Mouse (Mus musculus) T-helper 2 cell (primary cell): Measurements from ENCODE around the gene Dhx37.
"Not testable (repeated sequence)": the region's sequence is repeated elsewhere in the genome, so short reads cannot be mapped to it uniquely, and the experiment has no call there.

Source experiments
- in situ Hi-C: fragments of 300-600 bp; cut with MboI, MseI; formaldehyde crosslinking; loops from one replicate; pipeline ENCODE4 v1.15.1; 2025; ENCODE audit warnings: high pct_unique_total_duplicates

The Dhx37 gene

DNA sequence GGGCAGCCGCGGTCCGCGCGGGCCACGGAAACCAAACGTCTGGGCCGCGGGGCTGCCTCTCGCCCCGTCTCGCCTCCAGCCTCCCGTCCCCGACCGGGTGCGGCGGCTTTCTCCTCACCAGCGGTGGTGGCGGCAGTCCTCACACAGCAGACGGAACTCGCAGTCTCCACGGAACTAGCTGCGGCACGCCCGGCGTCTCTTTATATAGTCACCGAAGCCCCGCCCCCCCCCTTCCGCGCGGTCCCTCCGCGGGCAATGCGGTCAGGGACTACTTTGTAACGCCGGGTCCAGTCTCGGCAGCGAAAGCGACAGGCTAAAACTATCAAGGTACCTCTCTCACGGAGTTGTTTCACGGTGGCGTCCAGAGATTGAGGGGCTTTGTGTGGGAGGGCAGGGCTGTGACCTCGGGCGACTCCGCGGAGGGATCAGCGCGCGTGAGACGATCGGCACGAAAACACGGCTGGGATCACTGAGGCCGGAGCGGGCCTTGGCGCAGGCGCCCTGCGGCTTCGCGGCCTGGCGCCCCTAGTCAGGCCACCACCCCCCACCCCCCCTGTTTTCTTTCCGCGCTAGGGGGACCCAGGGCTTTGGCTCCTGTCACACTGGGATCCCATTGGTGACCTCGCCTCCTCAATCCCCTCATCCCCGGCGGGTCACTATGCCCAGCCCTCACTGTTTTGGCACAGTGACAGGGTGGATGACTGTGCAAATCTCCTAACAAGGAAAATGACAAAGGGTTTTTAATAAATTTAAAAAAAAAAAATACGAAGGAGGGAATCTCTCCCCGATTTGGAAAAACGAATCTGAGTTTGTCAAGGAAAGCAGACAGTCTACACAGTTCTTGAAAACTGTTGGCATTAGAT lies 44.1 kb downstream of the Dhx37 start, which contains the start of gene Ubc:
TSS of gene Ubc (minus strand) at position 624 of the 863 bp plus-strand sequence.
- in situ Hi-C loops, result no loop called here

DNA sequence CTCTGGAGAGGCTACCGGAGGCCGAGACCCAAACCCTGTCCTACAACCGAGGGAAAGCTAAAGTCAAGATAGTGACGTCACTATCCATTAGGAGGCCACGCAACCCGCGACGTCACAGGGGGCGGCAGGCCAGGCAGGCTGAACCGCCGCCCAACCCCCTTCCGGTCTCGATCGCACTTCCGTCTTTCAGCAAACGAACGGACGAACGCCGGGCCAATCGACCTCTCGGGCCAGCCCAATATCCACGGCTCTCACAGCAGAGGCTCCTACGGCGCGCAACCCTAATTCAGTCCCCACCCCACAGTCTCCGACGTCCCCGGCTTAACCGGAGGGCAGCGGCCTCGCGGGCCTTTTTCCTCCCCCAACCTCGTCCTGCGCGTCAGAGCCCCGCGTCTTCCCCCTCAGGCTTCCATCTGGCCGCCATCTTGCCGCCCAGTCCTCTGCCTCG lies 44.8 kb downstream of the Dhx37 start, which contains the start of gene Gm10382:
TSS of gene Gm10382 (plus strand) at position 192 of the 448 bp plus-strand sequence.
- in situ Hi-C loops, result no loop called here

DNA sequence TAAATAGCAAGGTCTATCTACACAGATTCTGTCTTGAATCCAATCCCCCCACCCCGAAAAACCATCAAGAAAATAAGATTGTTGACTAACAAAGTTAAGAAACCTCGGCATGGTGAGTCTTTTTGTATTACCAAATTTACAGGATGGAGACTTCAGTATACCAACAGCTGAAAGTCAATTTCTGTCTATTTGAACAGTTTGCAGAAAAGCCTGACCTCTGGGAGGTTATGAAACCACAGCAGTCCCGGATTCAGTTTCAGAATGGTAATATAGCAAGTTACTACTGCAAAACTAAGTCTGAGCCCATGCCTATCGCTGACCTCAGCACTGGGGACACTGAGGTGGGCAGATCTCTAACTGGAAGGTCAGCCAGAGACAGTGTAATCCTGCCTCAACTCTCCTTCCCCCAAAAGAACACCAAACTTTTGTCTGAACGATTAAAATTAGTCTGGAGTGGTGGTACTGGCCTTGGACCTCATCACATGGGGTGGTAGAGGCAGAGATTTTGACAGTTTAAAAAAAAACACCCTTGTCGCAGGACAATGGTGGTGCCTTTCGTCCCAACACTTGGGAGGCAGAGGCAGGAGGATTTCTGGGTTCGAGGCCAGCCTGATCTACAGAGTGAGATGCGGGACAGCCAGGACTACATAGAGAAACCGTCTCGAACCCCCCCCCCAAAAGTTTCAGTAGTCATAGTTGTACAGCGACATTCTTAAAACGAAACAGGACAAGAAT lies 45.4 kb downstream of the Dhx37 start:
- in situ Hi-C loops, result no loop called here

DNA sequence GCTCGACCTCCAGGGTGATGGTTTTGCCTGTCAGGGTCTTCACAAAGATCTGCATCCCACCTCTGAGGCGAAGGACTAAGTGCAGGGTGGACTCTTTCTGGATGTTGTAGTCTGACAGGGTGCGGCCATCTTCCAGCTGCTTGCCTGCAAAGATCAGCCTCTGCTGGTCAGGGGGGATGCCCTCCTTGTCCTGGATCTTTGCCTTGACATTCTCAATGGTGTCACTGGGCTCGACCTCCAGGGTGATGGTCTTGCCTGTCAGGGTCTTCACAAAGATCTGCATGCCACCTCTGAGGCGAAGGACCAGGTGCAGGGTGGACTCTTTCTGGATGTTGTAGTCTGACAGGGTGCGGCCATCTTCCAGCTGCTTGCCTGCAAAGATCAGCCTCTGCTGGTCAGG lies 46.6 kb downstream of the Dhx37 start:
- in situ Hi-C loops, result not testable (repeated sequence)

- in situ Hi-C loops, result no loop called here
These were observed 48.5 kb downstream of the Dhx37 start for GRCm38 (mm10) chr5:125385215-125385940.

DNA sequence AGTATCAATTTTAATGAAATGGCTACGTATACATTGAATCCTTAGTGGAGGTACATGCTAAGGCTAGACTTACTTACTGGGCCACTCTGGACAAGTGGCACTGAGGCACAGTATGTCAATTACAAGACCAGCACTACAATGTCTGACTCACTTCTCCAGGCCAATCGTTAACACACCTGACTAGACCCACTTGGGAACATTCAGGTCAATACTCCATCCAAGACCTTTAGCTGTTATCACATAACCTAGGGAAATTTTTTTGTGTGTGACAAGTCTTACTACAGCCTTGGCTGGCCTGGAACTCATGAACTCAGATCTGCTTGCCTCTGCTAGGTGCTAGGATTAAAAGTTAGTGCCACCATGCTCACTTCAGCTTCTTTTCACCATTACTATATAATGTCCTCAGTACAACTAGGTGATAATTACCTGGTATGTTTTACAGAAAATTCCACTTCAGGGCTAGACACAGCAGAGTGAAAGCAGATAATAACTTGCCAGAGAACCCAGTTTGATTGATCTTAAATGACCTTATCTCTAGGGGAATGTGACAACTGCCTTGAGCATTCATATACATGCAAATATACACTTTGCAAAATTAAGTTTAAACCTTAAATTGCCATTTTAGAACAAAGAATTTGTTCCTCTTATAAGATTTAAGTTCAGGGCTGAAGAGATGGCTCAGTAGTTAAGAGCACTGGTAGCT lies 49.3 kb downstream of the Dhx37 start:
- in situ Hi-C loops, result no loop called here

DNA sequence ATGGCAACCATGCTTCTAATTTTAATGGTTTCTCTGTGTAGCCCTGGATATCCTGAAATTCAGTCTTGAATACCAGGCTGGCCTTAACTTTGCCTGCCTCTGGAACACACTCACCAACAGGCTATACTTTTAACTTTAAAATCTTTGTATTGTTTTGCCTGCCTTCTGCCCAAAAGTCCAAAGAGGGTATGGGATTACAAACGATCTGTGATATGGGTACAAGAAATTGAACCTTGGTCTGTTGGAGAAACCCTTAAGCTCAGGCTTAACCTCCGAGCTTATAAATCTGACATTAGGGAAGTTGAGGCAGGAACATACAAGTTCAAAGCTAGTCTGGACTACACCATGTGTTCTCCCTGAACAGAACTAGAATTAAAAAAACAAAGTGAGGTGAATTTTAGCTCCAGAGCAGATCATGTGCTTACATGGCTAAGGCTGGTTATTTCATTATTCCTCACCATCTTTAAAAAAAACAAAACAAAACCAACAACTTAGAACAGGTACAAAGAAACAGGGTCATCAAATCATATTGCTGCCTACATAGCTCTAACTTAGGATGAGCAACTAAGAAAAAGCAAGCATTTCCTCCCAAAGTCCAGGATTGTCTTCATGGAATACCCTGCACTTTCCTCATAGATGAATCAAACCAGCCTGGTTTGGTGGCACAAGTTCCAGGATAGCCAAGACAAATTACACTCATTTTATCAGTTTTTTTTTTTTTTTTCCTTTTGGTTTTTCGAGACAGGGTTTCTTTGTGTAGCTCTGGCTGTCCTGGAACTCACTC lies 50.1 kb downstream of the Dhx37 start:
- in situ Hi-C loops, result no loop called here

DNA sequence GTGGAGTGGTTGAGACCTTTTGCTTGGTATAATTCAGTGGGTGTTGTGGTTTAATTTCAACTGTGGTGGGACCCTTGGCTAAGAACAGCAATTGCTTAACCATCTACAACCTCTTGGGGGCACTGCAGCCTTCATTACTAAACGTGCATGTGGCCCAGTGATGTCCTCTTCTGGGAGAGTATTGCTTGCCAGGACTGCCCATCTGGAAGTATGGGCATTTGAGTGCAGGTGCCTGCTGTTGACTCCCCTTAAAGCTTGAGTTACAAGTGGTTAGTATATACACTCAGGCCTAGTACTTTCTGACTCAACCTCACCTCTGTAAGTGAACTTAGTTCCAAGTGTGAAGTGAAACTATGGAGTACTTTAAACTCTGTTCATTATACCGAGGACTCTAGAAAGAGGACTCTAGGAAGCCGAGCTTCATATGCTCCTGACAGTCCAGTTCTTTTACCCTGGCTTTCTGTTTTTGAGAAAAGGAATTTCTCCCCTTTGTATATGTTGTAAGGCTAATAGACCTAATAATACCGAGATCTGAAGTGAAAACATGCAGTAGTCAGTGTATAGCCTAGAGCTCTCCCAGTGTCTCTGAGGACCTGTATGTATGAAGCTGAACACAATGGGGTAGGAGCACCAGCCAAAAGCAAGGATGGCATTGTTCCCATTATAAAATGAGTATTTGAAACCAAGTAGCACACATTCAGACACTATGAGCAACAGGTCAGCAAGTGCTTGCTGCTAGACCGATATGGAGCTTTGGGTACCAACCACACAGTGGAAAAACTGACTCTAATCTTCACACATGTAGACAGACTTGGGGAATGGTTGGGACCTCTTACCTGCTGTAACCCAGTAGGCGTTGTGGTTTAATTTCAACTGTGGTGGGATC lies 51.0 kb downstream of the Dhx37 start:
- in situ Hi-C loops, result no loop called here

DNA sequence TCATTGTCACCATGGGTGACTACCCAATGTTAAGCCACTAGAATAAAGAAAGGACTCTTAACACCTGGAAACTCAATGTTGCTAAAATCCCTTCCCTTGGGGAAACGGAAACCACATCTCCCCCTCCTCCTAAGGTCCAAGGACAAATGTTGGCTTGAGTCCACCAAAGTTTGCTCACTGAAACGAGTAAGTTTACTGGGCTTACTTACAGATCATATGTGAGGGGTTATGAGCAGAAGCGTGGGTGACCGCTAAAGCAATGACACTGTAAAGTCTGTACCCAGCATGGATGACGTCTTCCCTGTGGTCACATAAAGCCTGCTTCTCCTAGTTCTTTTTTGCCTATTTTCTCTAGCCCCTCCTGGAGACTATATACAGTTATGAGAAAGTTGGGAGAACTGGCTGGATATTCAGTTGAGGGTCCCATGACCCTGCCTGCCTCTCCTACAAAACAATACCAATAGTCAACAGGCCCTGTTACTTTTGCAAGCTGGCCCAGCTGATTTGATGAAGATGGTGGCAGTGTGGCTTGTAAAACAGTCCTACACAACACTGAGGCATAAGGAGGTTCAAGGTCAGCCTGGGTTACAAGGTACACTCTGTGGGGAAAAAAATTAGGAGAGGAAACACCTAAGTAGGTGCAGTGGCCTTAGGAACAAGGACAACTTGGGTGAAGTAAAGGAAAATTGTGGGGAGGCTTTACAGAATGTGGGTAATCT lies 51.8 kb downstream of the Dhx37 start:
- in situ Hi-C loops, result no loop called here

GRCm38 (mm10) chr5:125378919-125379318 lies 55.0 kb downstream of the Dhx37 start:
- in situ Hi-C loops, result no loop called here

DNA sequence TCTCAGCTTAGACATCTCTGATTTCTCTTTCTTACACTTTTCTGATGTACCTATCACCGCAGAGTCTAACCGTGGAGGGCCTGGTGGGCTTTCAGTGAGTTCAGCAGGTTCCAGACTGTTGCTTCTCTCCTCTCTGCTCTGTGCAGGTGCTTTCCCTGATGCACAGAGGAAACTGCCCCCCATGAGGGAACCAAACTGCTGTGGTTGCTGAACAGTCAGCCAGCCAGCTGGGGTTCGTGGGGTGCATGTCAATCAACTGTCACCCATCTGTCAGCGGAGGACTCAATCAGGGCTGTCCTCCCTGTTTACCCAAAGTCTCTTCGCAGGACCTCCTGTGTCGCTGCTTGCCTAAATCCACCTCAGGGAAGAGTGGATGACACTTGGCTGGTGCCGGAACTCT lies 56.7 kb downstream of the Dhx37 start:
- in situ Hi-C loops, result no loop called here

DNA sequence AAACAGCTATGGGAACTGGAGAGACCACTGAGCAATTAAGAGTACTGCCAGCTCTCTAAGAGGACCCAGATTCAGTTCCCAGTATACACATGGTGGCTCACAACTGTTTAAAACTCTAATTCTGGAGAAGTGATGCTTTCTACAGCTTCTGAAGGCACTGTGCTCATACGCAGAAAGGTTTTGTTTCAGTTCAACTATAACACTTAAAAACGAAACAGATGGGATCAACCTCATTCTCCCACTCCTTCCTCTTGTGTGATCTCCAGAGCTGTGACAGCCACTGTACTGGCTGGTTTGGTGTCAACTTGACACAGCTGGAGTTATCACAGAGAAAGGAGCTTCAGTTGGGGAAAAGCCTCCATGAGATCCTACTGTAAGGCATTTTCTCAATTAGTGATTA lies 58.0 kb downstream of the Dhx37 start:
- in situ Hi-C loops, result no loop called here

- in situ Hi-C loops, result no loop called here
These were observed 61.9 kb downstream of the Dhx37 start for GRCm38 (mm10) chr5:125372027-125372426.

GRCm38 (mm10) chr5:125370950-125371693 lies 62.8 kb downstream of the Dhx37 start:
- in situ Hi-C loops, result no loop called here

- in situ Hi-C loops, result no loop called here
These were observed 65.4 kb downstream of the Dhx37 start for GRCm38 (mm10) chr5:125368568-125368967.

DNA sequence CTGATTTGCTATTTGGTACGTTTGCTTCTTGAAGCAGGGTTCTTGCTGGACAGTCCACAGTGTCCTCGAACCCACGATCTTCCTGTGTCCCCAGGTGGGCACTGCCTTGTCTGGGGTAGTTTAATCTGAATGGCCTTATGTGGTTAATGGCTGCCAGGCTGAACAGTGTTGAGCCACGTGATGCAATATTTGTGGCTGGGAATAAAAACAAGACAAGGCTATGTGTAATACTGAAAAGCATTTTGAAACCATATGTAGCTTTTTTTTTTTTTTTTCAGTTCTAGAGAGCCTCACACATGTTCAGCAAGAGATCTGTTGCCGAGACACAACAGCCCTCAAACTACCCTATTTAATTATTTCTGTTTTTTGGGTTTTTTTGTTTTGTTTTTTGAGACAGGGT lies 65.8 kb downstream of the Dhx37 start:
- in situ Hi-C loops, result no loop called here

GRCm38 (mm10) chr5:125364851-125365429 lies 69.0 kb downstream of the Dhx37 start:
- in situ Hi-C loops, result no loop called here

DNA sequence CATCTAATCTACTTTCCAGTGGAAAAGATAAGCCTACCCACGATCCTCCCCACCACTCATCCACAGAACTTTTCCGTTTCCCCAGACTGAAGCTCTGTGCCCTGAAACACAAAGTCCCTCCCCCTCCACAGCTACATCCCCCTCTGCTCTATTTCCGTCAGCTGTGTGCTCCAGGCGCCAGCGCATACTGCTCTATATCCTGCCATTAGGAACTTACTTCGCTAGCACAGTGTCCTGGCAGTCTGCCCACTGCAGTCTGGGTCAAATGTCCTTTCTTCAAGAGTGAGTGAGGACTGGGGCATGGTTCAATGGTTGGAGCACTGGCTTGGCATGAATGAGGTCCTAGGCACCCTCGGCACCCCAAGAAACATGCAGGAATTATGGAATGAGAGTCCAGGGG lies 70.0 kb downstream of the Dhx37 start:
- in situ Hi-C loops, result no loop called here
